ENCODE assay signal across 9 mouse cellular contexts in genomic region chr1:71844938-71845685, GRCm38 (mm10).
DNase-seq lines count a peak whose midpoint lies in the region; ATAC-seq lines count a peak whose summit lies in the region.
"Had no signal": no experiment of that assay in that cellular context is flagged by ENCODE, and none has a peak within 500 bp of the region (broad histone marks: within the 10 kb centered on the region; RNA-seq: fewer than 3 reads in every experiment).

No protein-coding gene starts in this region.

- peak; percentile 47; the same call in 1 of the 2 replicates for ATAC-seq in limb, embryonic 12.5 days (ENCODE audit: insufficient number of reproducible peaks, insufficient read depth, low FRiP score, low TSS enrichment, low read depth)
- ATAC-seq: Patski had no signal

- intact Hi-C loops in heart, postnatal 14 days (cut with DNase I): no loop called here

- H3K27ac ChIP-seq in limb, embryonic 12.5 days: peak overlapping the region; percentile 72

- H3K9me3 ChIP-seq in limb, embryonic 12.5 days: peaks cover 9% of the 10 kb centered on the region; the same call in 1 of the 2 replicates

- 0 out of 2 replicates have a peak overlapping the region, but pooled peaks have one; percentile 1 for H3K4me3 ChIP-seq in limb, embryonic 12.5 days (replicated peaks)

- no peak overlapping the region for H3K9ac ChIP-seq in limb, embryonic 12.5 days (replicated peaks)

- peak; percentile 27 for DNase-seq in retina, postnatal 1 day
- DNase-seq in retina, embryonic 14.5 days (ENCODE audit: low spot score): no peak
- peak; percentile 9 to 10 for DNase-seq in heart, postnatal 14 days
- DNase-seq in layer of hippocampus, postnatal 36 days: no peak
- DNase-seq in spleen, adult 12 weeks (ENCODE audit: low spot score): no peak
- DNase-seq in adrenal gland, adult 18-20 months (ENCODE audit: low spot score in 2 of 2): no peak
- DNase-seq in gastrocnemius, postnatal 10 days: no peak

- no peaks in the 10 kb centered on the region for H3K27me3 ChIP-seq in limb, embryonic 12.5 days
- H3K27me3 ChIP-seq: Patski had no signal

- H3K36me3 ChIP-seq in limb, embryonic 12.5 days: no peaks in the 10 kb centered on the region

- WGBS in limb, embryonic 12.5 days: 23% methylated on average over 16 of the region's 16 CpGs

- H3K4me2 ChIP-seq in limb, embryonic 12.5 days: peak overlapping the region; percentile 42

- peaks cover 17% of the 10 kb centered on the region for H3K4me1 ChIP-seq in limb, embryonic 12.5 days (replicated peaks)

Comparison
In these comparisons a context has a peak if more than half of its experiments do, and no peak if none do; other contexts are left out.
1. DNase-seq: peak in retina, postnatal 1 day (single experiment) and heart, postnatal 14 days (2 of 2); none in retina, embryonic 14.5 days (single experiment), layer of hippocampus, postnatal 36 days (0 of 2), spleen, adult 12 weeks (single experiment), adrenal gland, adult 18-20 months (0 of 2) and gastrocnemius, postnatal 10 days (single experiment).